Mouse (Mus musculus) neural tube, embryonic 13.5 days (tissue): ENCODE results near the gene Tefm. TPM values are rescaled to one million over a fixed set of nuclear protein-coding genes. Genes with fewer than 3 reads are reported as not detected.

Experiments
- ATAC-seq: fragments of 200-750 bp; cut with Nextera tagmentation; 2 replicates; pipeline ENCODE4 v1.8.0; 2017; ENCODE audit warnings: low read depth, mild to moderate bottlenecking, moderate TSS enrichment, moderate library complexity
- H3K27ac ChIP-seq: fragments of 300-500 bp; sonication (generic); replicated peaks from 2 replicates; pipeline ENCODE4 v1.5.1; 2015; ENCODE audit warnings: moderate library complexity, mild to moderate bottlenecking, inconsistent platforms
- H3K27me3 ChIP-seq: fragments of 300-500 bp; sonication (generic); 2 replicates; pipeline ENCODE4 v1.6.1; 2015; ENCODE audit warnings: mild to moderate bottlenecking, inconsistent platforms
- H3K36me3 ChIP-seq: fragments of 300-500 bp; sonication (generic); 2 replicates; pipeline ENCODE4 v1.6.1; 2015; ENCODE audit warnings: mild to moderate bottlenecking, inconsistent platforms
- H3K4me1 ChIP-seq: fragments of 300-500 bp; sonication (generic); replicated peaks from 2 replicates; pipeline ENCODE4 v1.6.1; 2015; ENCODE audit warnings: inconsistent platforms
- H3K4me2 ChIP-seq: fragments of 300-500 bp; sonication (generic); 2 replicates; pipeline ENCODE4 v1.6.1; 2015; ENCODE audit warnings: inconsistent platforms, mild to moderate bottlenecking, moderate library complexity
- H3K4me3 ChIP-seq: fragments of 300-500 bp; sonication (generic); 2 replicates; pipeline ENCODE4 v1.5.1; 2015; ENCODE audit warnings: mild to moderate bottlenecking, inconsistent platforms
- H3K9ac ChIP-seq: fragments of 300-500 bp; sonication (generic); 2 replicates; pipeline ENCODE4 v1.6.1; 2015; ENCODE audit warnings: moderate library complexity, mild to moderate bottlenecking, inconsistent platforms
- H3K9me3 ChIP-seq: fragments of 300-500 bp; sonication (generic); 2 replicates; pipeline ENCODE4 v1.6.1; 2016; ENCODE audit warnings: inconsistent platforms
- WGBS: fragments of 180-500 bp; shearing (Covaris S2); methylation state at CpG from one replicate; pipeline ENCODE4 v1.1.7; 2015; 5-methylcytosine and 5-hydroxymethylcytosine counted together
- polyA plus RNA-seq: library from polyadenylated mRNA; unstranded; fragments of >200 nt; fragmentation: Nextera tagmentation; extraction: Ambion mirVana; gene quantifications from 2 replicates; pipeline ENCODE4 v1.2.1, GENCODE M21; 2015

Tefm gene
- polyA plus RNA-seq, 1 experiment from 2014 or later, result 26.6 TPM

DNA sequence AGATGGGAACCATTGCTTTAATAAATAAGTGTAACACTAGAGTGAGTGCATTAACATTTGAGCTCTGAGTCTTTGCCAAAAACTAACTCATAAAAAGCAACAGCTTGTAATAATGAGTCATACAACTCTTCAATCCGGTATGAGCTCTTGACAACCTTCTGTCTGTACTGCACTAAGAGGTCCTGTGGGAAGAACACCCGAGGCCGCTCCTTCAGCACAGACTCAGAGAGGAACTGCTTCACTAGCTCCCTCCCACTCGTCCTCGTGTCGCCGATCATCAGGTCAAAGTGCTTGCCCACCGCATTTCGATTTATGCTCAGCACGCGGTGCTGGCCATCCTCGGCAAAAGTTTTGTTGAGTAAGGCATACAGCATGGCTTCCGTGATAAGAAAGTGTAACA is 5.2 kb downstream of the Tefm start:
- H3K27ac ChIP-seq, result no peak overlapping the region
- no peaks in the 10 kb centered on the region for H3K9me3 ChIP-seq
- H3K4me2 ChIP-seq, result no peak overlapping the region
- no peak overlapping the region for H3K4me3 ChIP-seq
- 91% methylated on average over 13 of the region's 13 CpGs for WGBS
- H3K4me1 ChIP-seq, result peaks cover 15% of the 10 kb centered on the region
- peaks cover 54% of the 10 kb centered on the region for H3K36me3 ChIP-seq
- H3K9ac ChIP-seq, result no peak overlapping the region
- no peak for ATAC-seq
- no peaks in the 10 kb centered on the region for H3K27me3 ChIP-seq

GRCm38 (mm10) chr11:80135954-80136683 is 5.9 kb downstream of the Tefm start:
- Histone ChIP-seq H3K4me1 (peaks cover 14% of the 10 kb centered on the region), H3K9ac (no peak overlapping the region), H3K4me3 (no peak overlapping the region), H3K27ac (no peak overlapping the region), H3K36me3 (peaks cover 57% of the 10 kb centered on the region), H3K27me3 (no peaks in the 10 kb centered on the region), H3K9me3 (no peaks in the 10 kb centered on the region), H3K4me2 (no peak overlapping the region)
- WGBS, result 89% methylated on average over 11 of the region's 11 CpGs
- no peak for ATAC-seq

- no peak overlapping the region for H3K4me2 ChIP-seq
- H3K27ac ChIP-seq, result no peak overlapping the region
- ATAC-seq, result no peak
- H3K27me3 ChIP-seq, result no peaks in the 10 kb centered on the region
- 72% methylated on average over 4 of the region's 4 CpGs for WGBS
- no peak overlapping the region for H3K4me3 ChIP-seq
- H3K4me1 ChIP-seq, result 0 out of 2 replicates have a peak, but pooled peaks cover 6% of the 10 kb centered on the region
- H3K36me3 ChIP-seq, result peaks cover 60% of the 10 kb centered on the region
- H3K9me3 ChIP-seq, result no peaks in the 10 kb centered on the region
- H3K9ac ChIP-seq, result no peak overlapping the region
Observed at GRCm38 (mm10) chr11:80134744-80135143, 7.2 kb downstream of the Tefm start.

DNA sequence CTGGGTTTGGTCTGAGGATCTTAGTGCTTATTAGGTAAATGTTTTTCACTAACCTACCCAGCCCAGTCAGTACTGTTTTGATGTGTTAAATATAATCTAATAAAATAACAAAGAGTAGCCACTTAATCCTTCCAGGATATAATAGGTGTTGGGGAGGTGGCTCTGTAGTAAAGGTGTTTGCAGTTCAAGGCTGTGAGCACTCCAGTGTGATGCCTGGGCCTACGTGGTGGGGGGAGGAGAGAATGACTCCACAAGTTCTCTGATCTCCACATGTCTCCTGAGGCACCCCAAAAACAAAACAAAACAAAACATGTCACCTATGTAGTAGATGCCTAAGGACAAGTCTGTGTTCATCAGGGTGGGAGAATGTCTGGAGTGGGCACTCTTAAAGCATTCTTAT is 9.9 kb downstream of the Tefm start:
- peaks cover 53% of the 10 kb centered on the region for H3K36me3 ChIP-seq
- ATAC-seq, result no peak
- H3K27ac ChIP-seq, result no peak overlapping the region
- no peak overlapping the region for H3K4me3 ChIP-seq
- H3K9me3 ChIP-seq, result no peaks in the 10 kb centered on the region
- H3K4me2 ChIP-seq, result no peak overlapping the region
- no peaks in the 10 kb centered on the region for H3K27me3 ChIP-seq
- H3K4me1 ChIP-seq, result no peaks in the 10 kb centered on the region
- H3K9ac ChIP-seq, result no peak overlapping the region
- WGBS, result 56% methylated on average over 1 of the region's 1 CpGs

DNA sequence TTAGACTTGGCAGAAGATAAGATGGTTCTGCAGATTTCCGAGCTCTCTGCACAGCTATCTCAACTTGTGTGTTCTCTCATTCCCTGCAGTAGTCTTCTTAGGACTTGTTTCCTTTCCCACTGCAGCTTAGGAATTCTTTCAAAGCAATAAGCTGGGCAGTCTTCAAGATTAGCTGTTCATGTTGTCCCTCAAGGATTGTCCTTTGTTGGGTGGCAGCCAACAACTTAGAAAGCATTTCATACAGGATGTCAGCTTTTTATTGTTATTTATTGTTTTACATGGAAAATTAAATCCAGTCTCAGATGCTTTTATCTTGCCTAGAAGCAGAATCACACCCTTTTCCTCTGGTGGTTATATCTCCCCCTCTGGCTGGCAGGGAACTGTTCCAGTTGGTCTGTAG is 25.6 kb downstream of the Tefm start:
- H3K4me2 ChIP-seq, result no peak overlapping the region
- no peak overlapping the region for H3K9ac ChIP-seq
- H3K27me3 ChIP-seq, result no peaks in the 10 kb centered on the region
- no peak overlapping the region for H3K27ac ChIP-seq
- no peak overlapping the region for H3K4me3 ChIP-seq
- no peaks in the 10 kb centered on the region for H3K4me1 ChIP-seq
- H3K9me3 ChIP-seq, result no peaks in the 10 kb centered on the region
- peaks cover 57% of the 10 kb centered on the region for H3K36me3 ChIP-seq
- 87% methylated on average over 1 of the region's 1 CpGs for WGBS
- ATAC-seq, result no peak

DNA sequence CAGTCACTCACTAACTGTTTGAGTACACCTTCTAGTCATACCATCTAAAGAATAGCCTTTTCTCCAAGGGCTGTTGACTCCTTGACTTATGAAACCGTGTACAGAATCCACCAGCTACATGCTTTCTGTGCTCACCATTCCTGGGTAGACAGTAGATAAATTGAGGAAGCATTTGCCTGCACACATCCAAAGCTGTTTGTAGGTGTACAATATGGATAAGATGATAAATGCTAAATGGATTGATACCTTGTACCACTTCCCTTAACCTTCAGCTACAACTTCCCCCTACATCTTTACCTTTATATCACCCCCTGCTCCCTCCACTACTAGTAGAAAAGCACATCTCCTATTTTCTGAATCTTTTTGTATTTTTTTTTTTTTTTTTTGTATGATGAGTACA is 37.6 kb downstream of the Tefm start:
- Histone ChIP-seq H3K4me1 (no peaks in the 10 kb centered on the region), H3K9ac (no peak overlapping the region), H3K27me3 (no peaks in the 10 kb centered on the region), H3K27ac (no peak overlapping the region), H3K4me2 (no peak overlapping the region), H3K9me3 (no peaks in the 10 kb centered on the region), H3K36me3 (peaks cover 44% of the 10 kb centered on the region), H3K4me3 (no peak overlapping the region)
- WGBS, result 87% methylated on average over 1 of the region's 1 CpGs
- no peak for ATAC-seq

GRCm38 (mm10) chr11:80101298-80101697 is 40.7 kb downstream of the Tefm start:
- no peak overlapping the region for H3K4me2 ChIP-seq
- H3K9me3 ChIP-seq, result no peaks in the 10 kb centered on the region
- no peaks in the 10 kb centered on the region for H3K4me1 ChIP-seq
- WGBS, result 95% methylated on average over 6 of the region's 6 CpGs
- H3K4me3 ChIP-seq, result no peak overlapping the region
- H3K9ac ChIP-seq, result no peak overlapping the region
- H3K27ac ChIP-seq, result no peak overlapping the region
- H3K36me3 ChIP-seq, result peaks cover 48% of the 10 kb centered on the region
- no peak for ATAC-seq
- H3K27me3 ChIP-seq, result no peaks in the 10 kb centered on the region

DNA sequence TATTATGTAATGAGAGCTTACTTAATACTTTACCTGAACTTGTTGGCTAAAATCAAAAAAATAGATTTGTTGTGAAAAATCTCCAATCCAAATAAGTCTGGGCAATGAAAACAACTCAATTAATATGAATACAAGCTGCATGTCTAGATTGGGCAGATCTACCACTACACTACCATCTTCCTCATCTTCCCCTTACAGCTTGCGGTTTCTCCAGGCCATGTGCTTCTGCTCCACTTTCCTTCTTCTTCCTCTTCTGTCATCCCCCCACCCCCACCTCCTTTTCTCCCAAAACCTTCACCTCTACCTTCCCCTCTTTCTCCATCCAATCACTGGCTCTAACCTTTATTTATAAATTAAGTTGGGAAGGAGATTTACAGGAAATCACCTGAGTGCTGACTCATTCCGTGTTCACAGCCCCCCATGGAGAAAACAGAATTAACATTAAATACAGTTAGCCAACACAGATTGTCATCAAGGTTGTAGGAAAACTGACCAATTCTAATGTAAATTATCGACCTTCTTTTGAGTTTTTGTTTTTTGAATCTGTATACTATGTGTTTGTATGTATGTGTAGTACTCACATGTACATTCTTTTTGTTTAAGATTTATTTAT is 43.4 kb downstream of the Tefm start:
- H3K9me3 ChIP-seq, result no peaks in the 10 kb centered on the region
- 94% methylated on average over 3 of the region's 3 CpGs for WGBS
- H3K36me3 ChIP-seq, result peaks cover 45% of the 10 kb centered on the region
- no peaks in the 10 kb centered on the region for H3K4me1 ChIP-seq
- H3K4me2 ChIP-seq, result no peak overlapping the region
- no peak overlapping the region for H3K27ac ChIP-seq
- no peak overlapping the region for H3K4me3 ChIP-seq
- H3K9ac ChIP-seq, result no peak overlapping the region
- no peaks in the 10 kb centered on the region for H3K27me3 ChIP-seq
- no peak for ATAC-seq

DNA sequence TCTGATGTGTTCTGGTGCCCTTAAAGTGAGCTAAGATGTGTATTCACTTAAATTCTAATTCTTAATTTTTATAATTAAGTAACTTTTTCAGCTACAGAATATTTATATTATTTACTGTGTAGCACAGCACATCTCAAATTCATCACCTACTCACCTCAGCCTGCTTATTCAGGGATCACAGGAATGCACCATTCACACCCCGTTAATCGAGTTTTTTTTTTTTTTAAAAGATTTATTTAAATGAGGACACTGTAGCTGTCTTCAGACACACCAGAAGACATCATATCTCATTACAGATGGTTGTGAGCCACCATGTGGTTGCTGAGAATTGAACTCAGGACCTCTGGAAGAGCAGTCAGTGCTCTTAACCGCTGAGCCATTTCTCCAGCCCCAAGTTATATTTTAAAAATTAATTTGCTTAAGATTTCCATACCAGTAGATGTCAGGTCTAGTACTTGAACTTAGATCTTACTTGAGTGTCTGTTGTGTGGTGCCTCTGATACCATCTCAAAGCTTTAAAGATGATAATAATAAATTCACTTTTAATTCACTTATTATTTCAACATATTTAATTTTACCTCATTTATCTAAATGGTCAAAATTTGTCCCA is 51.3 kb downstream of the Tefm start:
- Histone ChIP-seq H3K4me2 (peak overlapping the region; percentile 95), H3K4me1 (peaks cover 16% of the 10 kb centered on the region), H3K4me3 (peak overlapping the region; percentile 99), H3K27me3 (no peaks in the 10 kb centered on the region), H3K9ac (0 out of 2 replicates have a peak overlapping the region, but pooled peaks have one; percentile 97), H3K9me3 (no peaks in the 10 kb centered on the region), H3K36me3 (peaks cover 3% of the 10 kb centered on the region; the same call in 1 of the 2 replicates), H3K27ac (no peak overlapping the region)
- ATAC-seq, result no peak
- 60% methylated on average over 3 of the region's 3 CpGs for WGBS

- 1% methylated on average over 14 of the region's 14 CpGs for WGBS
- Histone ChIP-seq H3K4me3 (peak overlapping the region; percentile 99), H3K27ac (no peak overlapping the region), H3K4me2 (peak overlapping the region; percentile 95), H3K9ac (peak overlapping the region; percentile 97), H3K36me3 (no peaks in the 10 kb centered on the region), H3K4me1 (peaks cover 16% of the 10 kb centered on the region), H3K9me3 (no peaks in the 10 kb centered on the region), H3K27me3 (no peaks in the 10 kb centered on the region)
- ATAC-seq, result no peak
Observed at GRCm38 (mm10) chr11:80089817-80090214, 52.2 kb downstream of the Tefm start.

- H3K4me1 ChIP-seq, result peaks cover 16% of the 10 kb centered on the region
- ATAC-seq, result peak; percentile 69
- H3K4me2 ChIP-seq, result peak within 1 kb of the TSS; percentile 95
- H3K9me3 ChIP-seq, result no peaks in the 10 kb centered on the region
- H3K4me3 ChIP-seq, result peak within 1 kb of the TSS; percentile 99
- no peaks in the 10 kb centered on the region for H3K27me3 ChIP-seq
- 6% methylated on average over 57 of the region's 57 CpGs for WGBS
- no peak within 1 kb of the TSS for H3K27ac ChIP-seq
- H3K36me3 ChIP-seq, result no peaks in the 10 kb centered on the region
- peak within 1 kb of the TSS; percentile 97 for H3K9ac ChIP-seq
Observed at GRCm38 (mm10) chr11:80088917-80089816, 52.8 kb downstream of the Tefm start, which contains the start of gene Atad5. TSS of gene Atad5 (plus strand) at chr11:80089400.
